Mouse (Mus musculus): ENCODE measurements around the gene Gm9112. TPM values are rescaled to one million over a fixed set of nuclear protein-coding genes. Genes with fewer than 3 reads are reported as not detected.
"Not testable (repeated sequence)": the region's sequence is repeated elsewhere in the genome, so short reads cannot be mapped to it uniquely, and the experiment has no call there.

Gm9112 gene
- polyA plus RNA-seq (2014; fragmentation: Nextera tagmentation; extraction: Ambion mirVana): not detected in 2 replicates

DNA sequence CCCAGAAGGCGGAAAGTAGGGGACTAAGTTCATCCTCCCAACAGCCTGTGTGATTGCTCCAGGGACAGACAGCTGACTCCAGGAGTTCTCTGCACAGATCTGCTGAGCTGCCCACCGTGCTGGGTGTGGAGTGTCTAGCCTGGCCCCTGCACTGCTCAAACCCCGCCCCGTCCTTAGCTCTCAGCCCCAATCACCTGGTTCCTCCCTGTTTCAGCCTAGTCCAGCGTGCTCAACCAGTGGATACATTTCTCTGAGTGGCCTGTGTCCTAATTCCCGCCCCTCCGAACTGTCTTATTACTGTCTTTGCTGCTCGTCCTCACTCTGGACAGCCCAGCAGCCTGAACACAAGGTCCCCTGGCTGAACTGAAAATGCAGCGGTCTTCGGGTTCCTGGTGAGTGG is at the start of gene Gm9112, which contains the start of gene Dmrtc1b:
TSS of gene Gm9112 (minus strand) at position 101 of the 400 bp plus-strand sequence.
TSS of gene Dmrtc1b (plus strand) at position 331 of the 400 bp plus-strand sequence.
- H3K27ac ChIP-seq; ATAC-seq (ENCODE audit: low FRiP score); H3K4me1 ChIP-seq (replicated peaks; ENCODE audit: control insufficient read depth, insufficient read depth, low read length); H3K4me2 ChIP-seq (replicated peaks); H3K4me3 ChIP-seq (replicated peaks; ENCODE audit: low read length); DNase-seq (ENCODE audit: low spot score); H3K36me3 ChIP-seq (replicated peaks; ENCODE audit: control insufficient read depth, insufficient read depth); H3K9ac ChIP-seq; H3K9me3 ChIP-seq (ENCODE audit: control insufficient read depth, low read length); H3K27me3 ChIP-seq (ENCODE audit: control insufficient read depth, insufficient read depth, low read length): not testable (repeated sequence)
- WGBS: 89% methylated on average over 6 of the region's 10 CpGs

DNA sequence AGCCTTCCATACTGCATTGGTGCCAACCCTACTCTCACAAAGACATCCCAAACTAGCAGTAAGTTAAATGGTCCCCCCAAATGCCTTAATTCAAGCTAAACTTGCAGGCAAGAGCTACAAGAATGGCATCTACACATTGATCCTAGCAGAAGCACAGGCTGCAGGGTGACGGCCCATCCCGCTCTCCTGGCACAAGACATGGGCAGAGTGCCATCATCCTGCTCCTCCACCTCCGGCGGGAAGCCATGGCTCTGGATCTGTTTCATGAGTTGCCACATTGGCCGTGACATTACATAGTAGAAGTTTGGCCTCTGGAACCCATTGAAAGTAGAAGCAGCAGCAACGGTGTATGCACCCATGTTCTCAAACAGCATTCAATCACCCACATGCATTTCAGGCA is 16.8 kb upstream of the Gm9112 start:
- not testable (repeated sequence) for H3K9me3 ChIP-seq (ENCODE audit: control insufficient read depth, low read length); ATAC-seq (ENCODE audit: low FRiP score); H3K4me3 ChIP-seq (replicated peaks; ENCODE audit: low read length); H3K36me3 ChIP-seq (replicated peaks; ENCODE audit: control insufficient read depth, insufficient read depth); H3K9ac ChIP-seq; H3K4me2 ChIP-seq (replicated peaks); H3K27me3 ChIP-seq (ENCODE audit: control insufficient read depth, insufficient read depth, low read length); DNase-seq (ENCODE audit: low spot score); H3K27ac ChIP-seq; H3K4me1 ChIP-seq (replicated peaks; ENCODE audit: control insufficient read depth, insufficient read depth, low read length)
- 91% methylated on average over 6 of the region's 6 CpGs for WGBS

DNA sequence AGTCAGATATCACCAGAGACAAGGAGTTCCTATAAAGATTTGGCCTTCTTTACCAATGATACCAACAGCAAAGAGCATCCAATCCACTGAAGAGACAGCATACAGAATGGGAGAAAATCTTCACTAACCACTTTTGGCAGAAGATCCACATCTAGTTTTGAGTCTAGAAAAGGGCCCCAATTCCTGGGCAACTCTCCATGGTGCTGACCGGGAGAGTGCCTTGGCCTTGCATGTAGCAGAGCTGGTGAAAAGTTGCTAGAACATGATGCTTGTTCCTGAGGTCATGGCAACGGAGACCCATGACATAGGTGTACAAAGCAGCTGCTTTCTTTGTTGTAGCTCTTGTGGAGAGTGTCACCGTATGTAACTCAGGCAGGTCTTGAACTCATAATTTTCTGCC is 6.8 kb downstream of the Gm9112 start:
- not testable (repeated sequence) for ATAC-seq (ENCODE audit: low FRiP score); H3K4me2 ChIP-seq (replicated peaks); H3K27ac ChIP-seq; H3K4me1 ChIP-seq (replicated peaks; ENCODE audit: control insufficient read depth, insufficient read depth, low read length); H3K4me3 ChIP-seq (replicated peaks; ENCODE audit: low read length); H3K36me3 ChIP-seq (replicated peaks; ENCODE audit: control insufficient read depth, insufficient read depth); H3K9me3 ChIP-seq (ENCODE audit: control insufficient read depth, low read length); DNase-seq (ENCODE audit: low spot score); H3K27me3 ChIP-seq (ENCODE audit: control insufficient read depth, insufficient read depth, low read length); H3K9ac ChIP-seq
- WGBS: 70% methylated on average over 3 of the region's 3 CpGs

DNA sequence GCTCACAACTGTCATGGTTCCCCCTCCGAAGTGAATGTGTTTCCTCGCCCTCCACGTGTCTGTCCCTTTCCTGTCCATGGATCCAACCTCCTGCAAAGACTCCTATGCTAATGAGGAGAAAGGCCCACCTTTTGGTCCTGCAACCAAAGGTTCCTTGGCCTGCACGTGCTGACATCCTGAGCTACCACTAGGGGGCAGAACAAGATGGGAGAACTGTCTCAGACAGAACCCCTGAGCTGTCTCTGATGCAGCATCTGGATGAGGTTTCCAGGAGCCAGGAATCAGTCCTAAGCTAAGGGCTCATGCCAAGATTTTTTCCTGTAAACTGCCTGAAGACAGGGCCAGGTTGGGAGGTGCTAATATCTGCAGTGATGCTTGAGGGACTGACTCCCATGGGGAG is 18.2 kb downstream of the Gm9112 start:
- not testable (repeated sequence) for H3K27me3 ChIP-seq (ENCODE audit: control insufficient read depth, insufficient read depth, low read length); H3K4me2 ChIP-seq (replicated peaks); H3K9me3 ChIP-seq (ENCODE audit: control insufficient read depth, low read length); H3K36me3 ChIP-seq (replicated peaks; ENCODE audit: control insufficient read depth, insufficient read depth); H3K4me3 ChIP-seq (replicated peaks; ENCODE audit: low read length); H3K4me1 ChIP-seq (replicated peaks; ENCODE audit: control insufficient read depth, insufficient read depth, low read length); H3K27ac ChIP-seq; H3K9ac ChIP-seq
- DNase-seq (ENCODE audit: low spot score) (peak; percentile 34), ATAC-seq (ENCODE audit: low FRiP score) (0 out of 2 replicates have a peak, but pooled peaks have one; percentile 59)
- 29% methylated on average over 4 of the region's 4 CpGs for WGBS

DNA sequence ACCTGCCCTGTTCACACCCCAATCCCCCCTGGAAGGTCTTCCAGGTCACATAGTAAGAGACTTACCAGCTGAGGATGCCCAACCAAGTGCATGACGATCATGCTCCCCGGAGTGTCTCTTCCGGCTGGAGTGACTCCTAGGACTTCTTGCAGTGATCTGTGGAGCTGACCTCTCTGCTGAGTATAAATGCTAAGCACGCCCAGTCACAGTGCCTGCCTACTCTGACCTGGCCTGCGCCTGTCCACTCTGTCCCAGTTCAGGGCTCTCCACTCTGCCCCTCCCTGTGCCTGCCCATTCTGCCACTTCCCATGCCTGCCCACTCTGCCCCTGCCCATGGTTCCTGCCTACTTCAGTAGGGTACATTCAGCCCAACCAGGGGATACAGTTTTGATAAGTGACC is 20.6 kb downstream of the Gm9112 start, which contains the start of gene Gm3880:
TSS of gene Gm3880 (minus strand) at position 101 of the 400 bp plus-strand sequence.
- H3K4me2 ChIP-seq (replicated peaks); DNase-seq (ENCODE audit: low spot score); H3K4me3 ChIP-seq (replicated peaks; ENCODE audit: low read length); H3K4me1 ChIP-seq (replicated peaks; ENCODE audit: control insufficient read depth, insufficient read depth, low read length); H3K27ac ChIP-seq; H3K9me3 ChIP-seq (ENCODE audit: control insufficient read depth, low read length); H3K27me3 ChIP-seq (ENCODE audit: control insufficient read depth, insufficient read depth, low read length); H3K36me3 ChIP-seq (replicated peaks; ENCODE audit: control insufficient read depth, insufficient read depth); H3K9ac ChIP-seq; ATAC-seq (ENCODE audit: low FRiP score): not testable (repeated sequence)
- 89% methylated on average over 5 of the region's 5 CpGs for WGBS

DNA sequence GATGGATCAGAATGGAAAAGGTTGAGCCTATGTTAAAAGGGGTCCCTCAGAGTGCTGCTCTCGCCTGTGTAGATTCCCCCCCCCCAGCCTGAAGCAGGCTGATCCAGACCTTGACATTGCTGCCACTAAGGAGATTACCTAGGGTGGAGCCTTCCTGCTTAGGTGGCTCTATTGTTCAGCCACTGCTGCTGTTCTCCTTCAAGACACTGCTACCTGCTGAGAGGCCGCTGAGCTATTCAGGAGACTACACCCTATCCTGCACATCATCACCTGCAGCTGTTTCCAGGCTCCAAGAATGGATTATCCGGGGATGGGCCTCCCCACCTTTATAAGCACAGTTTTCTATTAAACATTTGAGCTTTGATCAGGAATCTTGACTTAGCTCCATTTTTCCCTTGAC is 22.7 kb downstream of the Gm9112 start:
- not testable (repeated sequence) for ATAC-seq (ENCODE audit: low FRiP score); H3K9me3 ChIP-seq (ENCODE audit: control insufficient read depth, low read length); H3K9ac ChIP-seq; H3K27me3 ChIP-seq (ENCODE audit: control insufficient read depth, insufficient read depth, low read length); H3K4me3 ChIP-seq (replicated peaks; ENCODE audit: low read length); DNase-seq (ENCODE audit: low spot score); H3K4me1 ChIP-seq (replicated peaks; ENCODE audit: control insufficient read depth, insufficient read depth, low read length); H3K4me2 ChIP-seq (replicated peaks); H3K36me3 ChIP-seq (replicated peaks; ENCODE audit: control insufficient read depth, insufficient read depth); H3K27ac ChIP-seq
- WGBS: 52% methylated on average over 3 of the region's 3 CpGs

DNA sequence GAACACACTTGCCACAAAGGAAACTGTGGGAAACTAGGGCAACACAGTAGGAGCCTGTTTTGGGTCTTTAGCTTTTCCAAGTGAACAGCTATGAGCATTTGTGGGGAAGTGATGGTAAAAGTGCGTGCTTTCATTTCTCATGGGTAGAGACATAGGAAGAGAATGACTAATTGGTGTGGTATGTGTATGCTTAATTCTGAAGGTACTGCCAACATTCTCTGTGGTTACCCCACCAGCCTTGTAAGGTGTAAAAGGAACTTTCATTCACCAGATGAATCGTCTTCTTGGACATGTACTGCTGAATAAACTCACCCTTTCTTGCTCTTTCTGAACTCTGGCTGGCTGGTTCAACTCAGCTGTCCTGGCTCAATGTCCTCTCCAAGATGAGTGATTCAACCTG is 40.8 kb downstream of the Gm9112 start:
- Histone ChIP-seq H3K27me3 (ENCODE audit: control insufficient read depth, insufficient read depth, low read length) (no peaks in the 10 kb centered on the region), H3K9me3 (ENCODE audit: control insufficient read depth, low read length) (no peaks in the 10 kb centered on the region), H3K4me3 (replicated peaks; ENCODE audit: low read length) (no peak overlapping the region), H3K4me1 (replicated peaks; ENCODE audit: control insufficient read depth, insufficient read depth, low read length) (no peaks in the 10 kb centered on the region), H3K4me2 (replicated peaks) (no peak overlapping the region), H3K9ac (no peak overlapping the region), H3K36me3 (replicated peaks; ENCODE audit: control insufficient read depth, insufficient read depth) (no peaks in the 10 kb centered on the region), H3K27ac (no peak overlapping the region)
- ATAC-seq (ENCODE audit: low FRiP score): no peak
- DNase-seq (ENCODE audit: low spot score): no peak
- 86% methylated on average over 2 of the region's 2 CpGs for WGBS

DNA sequence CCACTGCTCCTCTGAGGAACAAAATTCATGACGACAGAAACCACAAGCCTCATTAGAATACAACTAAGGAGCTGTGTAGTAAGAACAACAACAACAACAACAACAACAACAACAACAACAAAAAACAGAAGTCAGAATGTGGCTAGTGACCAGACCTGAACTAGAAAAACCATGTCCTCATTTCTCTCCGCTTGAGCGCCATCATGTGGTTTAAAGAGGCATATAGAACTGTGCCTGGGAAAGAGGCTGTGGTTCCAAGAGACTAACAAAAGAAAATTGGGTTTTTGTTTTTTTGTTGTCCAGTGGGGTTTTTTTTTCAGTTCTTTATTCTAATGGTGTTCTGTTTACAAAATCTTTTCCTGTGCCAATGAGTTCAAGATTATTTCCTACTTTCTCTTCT is 46.7 kb downstream of the Gm9112 start:
- no peaks in the 10 kb centered on the region for H3K9me3 ChIP-seq (ENCODE audit: control insufficient read depth, low read length)
- H3K36me3 ChIP-seq (replicated peaks; ENCODE audit: control insufficient read depth, insufficient read depth): no peaks in the 10 kb centered on the region
- ATAC-seq (ENCODE audit: low FRiP score) (no peak), DNase-seq (ENCODE audit: low spot score) (peak; percentile 25)
- no peaks in the 10 kb centered on the region for H3K27me3 ChIP-seq (ENCODE audit: control insufficient read depth, insufficient read depth, low read length)
- no peaks in the 10 kb centered on the region for H3K4me1 ChIP-seq (replicated peaks; ENCODE audit: control insufficient read depth, insufficient read depth, low read length)
- H3K9ac ChIP-seq: no peak overlapping the region
- 13% methylated on average over 3 of the region's 3 CpGs for WGBS
- H3K4me2 ChIP-seq (replicated peaks): no peak overlapping the region
- no peak overlapping the region for H3K27ac ChIP-seq
- H3K4me3 ChIP-seq (replicated peaks; ENCODE audit: low read length): no peak overlapping the region
